Mouse (Mus musculus): ENCODE measurements around the gene Slc24a1.

The Slc24a1 gene

DNA sequence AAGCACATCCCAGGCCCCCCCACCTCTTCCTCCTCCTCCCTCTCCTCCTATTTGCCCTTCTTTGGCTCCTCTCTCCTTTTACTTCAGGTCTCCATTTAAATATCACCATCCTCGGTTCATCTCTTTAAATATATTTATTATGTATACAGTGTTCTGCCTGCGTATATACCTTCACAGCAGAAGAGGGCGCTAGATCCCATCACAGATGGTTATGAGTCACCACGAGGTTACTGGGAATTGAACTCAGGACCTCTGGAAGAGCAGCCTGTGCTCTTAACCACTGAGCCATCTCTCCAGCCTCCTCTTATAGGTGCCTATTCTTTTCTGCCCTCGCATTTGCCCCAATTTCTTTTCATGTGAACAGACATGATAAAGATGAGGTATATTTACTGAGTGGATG, 13.9 kb downstream of the Slc24a1 start:
- DNase-seq (ENCODE audit: low read depth, low spot score): no peak

DNA sequence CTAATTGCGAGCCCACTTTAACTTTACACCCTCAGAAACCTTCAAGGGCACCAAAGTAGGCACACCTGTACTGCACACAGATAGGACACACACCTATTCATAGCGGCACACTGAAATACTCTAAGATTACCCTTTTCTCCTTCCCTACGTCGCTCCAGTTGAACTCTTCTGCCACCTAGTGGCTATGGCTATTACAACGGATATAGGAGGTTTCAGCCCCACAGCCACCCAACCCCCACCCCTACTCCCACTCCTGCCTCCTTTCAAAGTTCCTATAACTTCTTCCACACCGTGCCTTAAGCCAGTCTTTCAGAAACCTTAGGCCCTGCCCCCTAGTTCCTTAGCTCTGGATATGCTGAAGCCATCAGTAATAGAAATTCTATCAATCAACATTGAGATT, 14.9 kb downstream of the Slc24a1 start:
- peak; percentile 74 for DNase-seq (ENCODE audit: low read depth, low spot score)

DNA sequence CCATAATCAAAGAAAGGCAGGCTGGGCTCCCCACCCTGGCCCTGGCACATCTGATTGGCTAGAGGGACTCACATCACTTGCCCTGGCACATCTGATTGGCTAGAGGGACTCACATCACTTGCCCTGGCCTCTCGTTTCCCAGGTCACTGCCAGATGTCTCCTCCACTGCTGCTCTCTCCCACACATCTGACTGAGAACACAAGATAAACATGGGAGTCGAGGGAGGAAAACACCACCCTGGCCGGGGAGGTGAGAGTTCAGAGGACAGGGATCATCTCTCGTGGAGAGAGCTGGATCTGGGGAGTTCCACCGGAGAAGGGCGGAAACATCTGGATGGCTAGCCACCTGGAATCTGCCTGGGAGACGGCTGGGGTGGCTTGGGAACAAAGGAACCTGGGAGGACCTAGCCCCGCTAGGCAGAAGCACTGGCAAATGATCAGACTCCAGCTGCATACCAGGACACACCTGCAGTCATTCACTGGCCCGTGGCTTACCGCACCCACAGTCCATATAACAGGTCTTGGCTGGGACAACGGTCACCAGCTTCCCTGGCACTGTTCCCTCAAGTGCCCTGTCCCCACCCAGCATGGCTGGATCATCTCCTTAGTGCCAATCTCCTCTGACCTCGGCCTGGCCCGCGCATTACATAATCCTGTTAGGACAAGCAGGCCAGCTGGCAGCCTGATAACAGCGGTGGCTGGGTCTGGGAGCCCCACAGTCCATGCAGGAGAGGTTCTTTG, 17.2 kb downstream of the Slc24a1 start:
- DNase-seq (ENCODE audit: low read depth, low spot score): peak; percentile 45

DNA sequence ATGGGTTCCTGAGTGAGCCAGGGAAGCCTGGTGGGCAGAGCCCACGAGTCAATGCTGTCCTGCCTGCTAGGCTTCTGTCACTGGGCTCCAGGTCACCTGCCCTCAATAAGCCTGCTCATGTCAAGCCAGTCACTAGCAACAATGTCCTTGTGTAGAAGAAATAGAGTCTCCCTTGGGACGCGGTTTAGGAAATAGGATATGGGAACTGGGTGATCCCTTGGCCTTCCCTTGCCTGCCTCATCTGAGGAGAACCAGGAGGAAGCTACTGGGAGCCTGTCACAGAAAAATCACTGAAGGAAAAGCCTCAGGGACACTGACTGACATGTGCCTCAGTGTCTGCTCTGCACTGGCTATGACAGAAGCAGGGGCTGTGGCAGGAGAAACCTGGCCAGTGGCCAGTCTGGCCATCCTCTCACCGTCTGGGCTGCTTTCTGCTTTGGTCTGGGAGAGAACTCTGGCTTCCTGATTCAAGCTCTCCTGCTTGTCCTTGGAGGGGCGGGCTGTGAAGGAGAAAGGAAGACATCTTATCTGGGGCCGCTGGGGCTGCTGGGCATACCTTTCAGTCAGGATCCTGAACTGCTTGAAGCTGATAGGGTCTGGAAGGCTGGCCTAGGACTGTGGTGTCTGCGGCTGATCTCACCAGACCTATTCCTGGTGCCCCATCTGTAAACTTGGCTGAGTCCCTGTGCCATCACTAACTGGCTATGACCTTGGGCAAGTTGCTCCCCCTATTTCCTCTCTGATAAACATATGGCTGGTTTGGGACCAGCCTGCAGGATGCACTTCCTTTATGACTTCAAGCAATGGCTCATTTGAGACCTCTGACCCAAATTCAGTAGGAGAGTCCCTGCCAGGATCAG, 19.4 kb downstream of the Slc24a1 start:
- peak; percentile 26 for DNase-seq (ENCODE audit: low read depth, low spot score)

DNA sequence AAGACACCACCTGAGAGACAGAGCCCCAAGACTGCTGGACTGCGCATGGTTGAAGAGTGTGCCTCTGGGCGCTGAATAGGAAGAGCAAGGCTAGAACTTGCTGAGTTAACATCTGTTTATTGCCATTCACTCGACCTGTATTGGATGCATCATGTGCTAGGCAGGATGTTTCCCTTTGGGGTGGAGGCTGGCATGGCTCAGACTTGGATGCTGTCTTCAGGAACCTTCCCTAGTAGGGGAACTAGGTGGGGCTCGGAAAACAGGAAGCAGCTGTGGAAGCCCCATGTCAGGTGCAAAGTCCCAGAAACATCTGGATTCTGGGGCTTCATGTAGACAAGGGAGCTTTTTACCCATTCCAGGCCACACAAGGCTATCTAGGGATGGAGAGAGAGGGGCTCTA, 21.2 kb downstream of the Slc24a1 start:
- DNase-seq (ENCODE audit: low read depth, low spot score): no peak

DNA sequence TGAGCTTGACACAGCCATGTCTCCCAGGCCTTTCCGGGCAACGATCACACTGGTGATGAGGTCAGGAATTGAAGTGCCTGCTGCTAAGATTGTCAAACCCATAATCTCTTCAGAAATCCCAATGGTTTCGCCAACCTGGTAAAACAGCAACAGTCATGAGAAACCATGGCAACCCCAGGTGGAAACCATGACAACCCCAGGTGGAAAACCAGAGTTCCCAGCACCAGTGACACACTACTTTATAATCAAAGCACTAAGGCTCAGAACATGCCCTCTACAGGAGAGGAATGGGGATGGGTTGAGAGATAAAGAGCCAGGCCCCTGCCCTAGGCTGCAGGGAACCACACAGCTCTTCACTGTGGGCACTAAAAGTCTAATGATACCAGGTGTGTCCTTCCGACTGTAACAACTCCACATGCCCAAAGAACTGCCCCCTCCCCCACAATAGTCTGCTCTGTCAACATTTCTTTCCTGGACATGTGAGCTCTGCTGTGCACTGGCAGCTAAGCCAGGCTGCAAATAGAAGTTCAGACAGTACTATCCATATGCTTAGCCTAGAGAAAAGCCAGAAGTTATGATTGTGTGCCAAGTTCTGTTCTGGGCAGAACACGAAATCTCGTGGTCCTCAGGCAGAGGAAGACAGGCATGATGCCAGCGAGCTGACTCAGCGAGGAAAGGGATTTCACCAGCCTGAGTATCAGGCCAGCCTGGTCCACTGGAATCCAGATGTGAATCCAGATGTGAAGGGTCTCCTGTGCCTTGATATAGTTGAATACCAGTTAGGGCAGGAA, 25.0 kb downstream of the Slc24a1 start:
- DNase-seq (ENCODE audit: low read depth, low spot score): peak; percentile 94

DNA sequence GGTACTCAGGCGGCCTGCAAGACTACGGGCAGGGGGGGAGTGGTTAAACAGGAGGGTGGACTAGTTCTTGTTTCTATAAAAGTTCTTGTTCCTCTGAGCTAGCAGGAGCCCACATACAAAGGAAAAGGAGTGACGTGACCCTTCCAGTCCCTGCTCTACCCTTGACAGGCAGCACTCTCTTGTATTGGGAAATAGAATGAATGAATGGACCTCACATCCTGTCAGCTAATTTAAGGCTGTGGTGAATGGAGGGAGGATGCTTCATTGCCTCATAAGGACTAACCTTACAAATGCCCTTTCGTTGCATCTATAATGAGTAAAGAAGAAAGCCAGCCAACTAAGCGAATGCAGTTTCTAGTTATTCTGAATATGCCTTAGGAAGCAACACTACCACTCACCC, 25.6 kb downstream of the Slc24a1 start:
- no peak for DNase-seq (ENCODE audit: low read depth, low spot score)

DNA sequence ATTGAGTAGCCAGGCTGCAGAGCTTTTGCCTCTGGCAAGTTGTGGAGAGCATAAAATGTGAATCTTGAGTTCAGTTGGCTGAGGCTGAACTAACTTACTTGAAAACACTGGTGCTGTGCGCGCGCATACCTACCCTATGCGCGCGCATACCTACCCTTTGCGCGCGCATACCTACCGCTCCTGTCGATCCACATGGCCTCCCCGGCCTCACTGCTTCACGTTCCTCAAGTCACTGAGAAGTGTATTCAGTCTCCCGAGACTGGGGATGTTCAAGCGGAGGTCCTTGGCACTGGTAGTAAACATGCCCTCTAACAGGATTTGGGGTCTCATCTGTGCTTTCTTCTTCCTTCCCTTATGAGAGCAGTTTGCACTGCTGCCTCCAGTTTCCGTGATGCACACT, 32.8 kb downstream of the Slc24a1 start:
- DNase-seq (ENCODE audit: low read depth, low spot score): no peak

DNA sequence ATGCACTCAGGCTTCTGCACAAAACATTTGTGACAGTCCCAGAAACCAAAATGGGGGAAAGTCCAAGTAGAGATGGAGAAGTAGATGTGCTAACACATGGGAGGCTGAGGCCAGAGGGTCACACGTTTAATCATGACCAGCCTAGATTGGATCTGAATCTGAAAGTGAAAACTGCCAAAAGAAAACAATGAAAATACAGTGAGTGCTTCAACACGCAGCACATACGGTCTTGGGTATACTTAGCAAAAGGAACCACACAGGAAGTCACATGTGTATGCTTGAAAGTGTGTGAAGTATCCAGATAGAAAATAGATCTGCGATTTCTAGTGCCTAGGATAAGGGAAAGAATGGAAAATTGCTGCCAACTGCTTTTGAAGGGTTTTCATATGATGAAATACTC, 36.8 kb downstream of the Slc24a1 start:
- no peak for DNase-seq (ENCODE audit: low read depth, low spot score)

DNA sequence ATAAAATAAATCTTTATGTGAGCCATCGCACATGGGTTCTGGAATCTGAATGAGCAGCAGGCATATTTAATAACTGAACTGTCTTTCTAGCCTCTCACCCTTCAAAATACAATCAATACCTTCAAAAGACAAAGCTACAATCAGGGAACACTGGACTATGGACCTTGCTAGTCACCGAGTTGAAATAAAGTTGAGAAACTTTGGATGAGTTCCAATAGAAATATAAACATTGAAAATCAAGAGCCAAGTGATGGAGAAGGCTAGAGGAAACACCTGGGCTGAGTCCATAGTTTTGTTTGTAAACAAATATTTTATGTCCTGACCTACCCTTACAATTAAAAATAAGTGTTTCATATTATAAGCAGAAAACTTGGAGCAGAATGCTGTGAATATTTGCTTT, 37.4 kb downstream of the Slc24a1 start:
- no peak for DNase-seq (ENCODE audit: low read depth, low spot score)

DNA sequence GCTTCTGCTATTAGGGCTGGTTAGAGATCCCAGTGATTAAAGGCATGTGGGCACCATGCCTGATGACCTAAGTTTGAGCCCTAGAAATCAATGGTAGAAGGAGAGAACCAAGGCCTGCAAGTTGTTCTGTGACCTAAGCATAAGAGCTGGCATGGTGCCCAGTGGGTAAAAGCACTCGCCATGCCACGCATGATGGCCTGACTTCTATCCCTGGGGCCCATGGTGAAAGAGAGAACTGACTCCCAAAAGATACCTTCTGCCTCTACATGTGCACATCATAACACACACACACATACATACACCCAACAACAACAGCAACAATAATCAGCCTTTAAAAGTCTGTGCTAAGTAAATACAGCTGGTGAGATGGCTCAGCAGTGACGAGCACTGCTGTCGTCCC, 38.0 kb downstream of the Slc24a1 start:
- no peak for DNase-seq (ENCODE audit: low read depth, low spot score)

DNA sequence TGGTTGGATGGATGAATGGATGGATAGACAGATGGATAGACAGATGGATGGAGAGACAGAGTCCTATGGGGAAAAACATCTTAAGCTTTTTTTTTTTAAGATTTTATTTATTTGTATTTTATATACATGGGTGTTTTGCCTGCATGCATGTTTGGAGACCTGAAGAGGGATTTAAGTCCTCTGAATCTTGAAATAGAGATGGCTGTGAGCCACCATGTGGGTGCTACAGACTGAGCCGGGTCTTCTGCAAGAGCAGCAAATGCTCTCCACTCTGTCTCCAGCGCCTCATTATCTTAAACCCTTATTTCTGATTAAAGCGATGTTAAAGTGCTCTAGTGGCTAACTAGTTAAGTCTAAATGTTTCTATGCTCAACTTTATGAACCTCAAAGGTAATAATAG, 44.0 kb downstream of the Slc24a1 start:
- peak; percentile 52 for DNase-seq (ENCODE audit: low read depth, low spot score)

DNA sequence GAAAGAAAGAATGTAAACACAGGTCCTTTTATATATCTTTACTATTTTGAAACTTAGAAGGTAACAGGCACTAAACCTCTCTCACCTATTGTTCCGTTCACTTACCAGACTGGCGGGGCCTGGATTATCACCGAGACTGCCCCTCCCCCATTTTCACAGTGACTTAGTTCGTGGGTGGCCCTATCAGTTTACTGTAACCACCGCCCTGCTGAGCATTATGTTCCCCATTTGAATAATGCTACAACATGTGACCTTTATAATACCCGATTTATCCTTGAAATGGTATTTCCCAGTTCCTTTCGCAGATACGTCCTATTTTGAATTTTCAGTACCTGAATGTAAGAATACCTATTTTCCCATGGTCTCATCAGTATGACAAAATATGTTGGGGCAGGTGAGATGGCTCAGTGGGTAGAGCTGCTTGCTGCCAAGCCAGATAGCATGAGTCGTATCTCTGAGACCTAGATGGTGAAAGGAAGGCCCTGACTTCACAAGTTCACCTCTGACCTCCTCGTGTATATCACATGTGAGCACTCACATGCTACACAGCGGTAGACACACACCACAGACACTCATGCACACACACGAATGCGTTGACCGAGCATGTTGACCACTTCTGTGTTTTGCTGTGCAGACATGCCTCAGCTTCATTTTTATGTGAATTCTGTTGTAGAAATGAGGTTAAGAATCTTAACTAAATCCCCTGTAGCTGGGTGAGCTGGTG, 46.3 kb downstream of the Slc24a1 start:
- DNase-seq (ENCODE audit: low read depth, low spot score): no peak

DNA sequence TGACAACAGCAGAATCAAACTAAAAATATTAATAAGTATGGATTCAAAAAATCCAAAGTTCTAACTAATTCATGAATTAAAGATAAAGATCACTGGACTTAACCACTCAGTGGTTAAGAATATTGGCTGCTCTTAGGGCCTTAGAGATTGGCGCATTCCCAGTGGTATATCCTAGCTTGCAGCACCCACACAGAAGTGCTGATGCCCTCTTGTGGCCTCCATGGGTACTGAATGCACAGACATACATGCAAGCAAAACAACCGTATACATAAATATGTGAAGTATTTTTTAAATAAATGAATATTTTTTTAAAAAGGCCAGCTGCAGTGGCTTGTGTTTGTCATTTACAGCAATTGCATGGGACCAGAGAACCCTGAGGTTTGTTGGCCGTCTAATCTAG, 48.0 kb downstream of the Slc24a1 start:
- peak; percentile 95 for DNase-seq (ENCODE audit: low read depth, low spot score)

DNA sequence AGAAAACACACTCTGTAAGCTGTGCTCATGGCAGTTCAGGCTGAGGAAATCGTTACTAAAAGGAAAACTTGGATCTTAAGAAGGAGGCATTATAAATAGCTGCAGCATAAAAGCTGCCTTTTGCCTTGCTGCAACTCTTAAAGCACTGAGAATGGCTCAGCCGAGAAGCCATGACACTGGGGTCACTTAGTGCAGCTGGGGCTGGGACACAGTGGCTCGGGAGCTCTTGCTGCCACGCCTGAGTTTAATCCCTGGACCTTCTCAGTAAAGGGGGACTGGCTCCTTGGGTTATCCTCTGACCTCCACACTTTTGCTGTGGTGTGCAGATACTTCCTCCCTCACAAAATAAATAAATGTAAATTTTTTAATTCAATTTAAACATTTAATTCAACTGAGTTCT, 48.5 kb downstream of the Slc24a1 start:
- peak; percentile 45 for DNase-seq (ENCODE audit: low read depth, low spot score)

DNA sequence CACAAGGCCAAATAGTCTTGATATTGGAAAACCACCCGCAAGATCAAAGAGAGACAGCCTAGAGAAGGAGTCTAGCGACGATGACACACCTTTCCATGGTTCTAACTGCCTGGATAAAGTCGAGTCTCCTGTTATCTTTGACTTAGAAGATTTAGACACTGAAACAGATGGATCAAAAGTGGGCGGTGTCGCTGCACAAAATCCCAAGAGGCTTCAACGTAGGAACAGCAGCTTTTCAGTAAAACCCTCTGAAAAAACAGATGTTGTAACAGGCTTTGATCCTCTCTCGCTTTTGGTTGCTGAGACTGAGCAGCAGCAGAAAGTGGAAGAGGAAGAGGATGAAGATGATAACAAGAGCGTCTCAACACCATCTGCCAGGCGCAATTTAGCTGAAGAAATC, 54.8 kb downstream of the Slc24a1 start:
- DNase-seq (ENCODE audit: low read depth, low spot score): peak; percentile 76

DNA sequence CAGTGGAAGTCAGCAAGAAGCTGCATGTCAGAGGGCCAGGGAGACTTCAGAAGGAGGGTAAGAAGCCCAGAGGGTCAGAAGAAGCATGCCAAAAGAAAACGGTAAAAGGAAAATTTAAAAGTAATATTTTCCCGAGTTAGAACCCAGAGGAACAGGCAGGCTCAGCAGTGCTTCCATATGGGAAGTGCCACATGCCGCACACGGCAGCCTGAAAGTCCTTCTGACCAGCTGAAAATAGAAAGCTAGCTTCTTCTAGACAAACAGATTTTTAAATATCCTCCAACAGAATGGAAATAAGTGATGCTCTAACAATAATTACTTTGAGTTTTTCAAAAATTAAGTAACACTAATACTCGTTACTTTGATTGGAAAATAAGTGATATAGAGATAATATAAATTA, 65.4 kb downstream of the Slc24a1 start:
- DNase-seq (ENCODE audit: low read depth, low spot score): peak; percentile 51
